Mouse (Mus musculus) heart, postnatal 0 days (tissue): Measurements from ENCODE around the gene Hlf. TPM values are rescaled to one million over a fixed set of nuclear protein-coding genes. Genes with fewer than 3 reads are reported as not detected.

ENCODE experiments used
- ATAC-seq: fragments of 200-750 bp; cut with Nextera tagmentation; 2 replicates; pipeline ENCODE4 v1.8.0; 2017; ENCODE audit warnings: low read depth, moderate number of reproducible peaks, moderate library complexity; ENCODE audit not compliant: insufficient read depth
- DNase-seq: peaks from one replicate; pipeline ENCODE4 v3.0.0-alpha.2; 2016; ENCODE audit warnings: low spot score
- H3K27ac ChIP-seq: fragments of 300-500 bp; sonication (generic); 2 replicates; pipeline ENCODE4 v1.5.1; 2014; ENCODE audit warnings: low read depth, mild to moderate bottlenecking
- H3K27me3 ChIP-seq: fragments of 300-500 bp; sonication (generic); 2 replicates; pipeline ENCODE4 v1.6.1; 2014; ENCODE audit warnings: low read length, mixed read lengths; ENCODE audit not compliant: control insufficient read depth, insufficient read depth
- H3K36me3 ChIP-seq: fragments of 300-500 bp; sonication (generic); replicated peaks from 2 replicates; pipeline ENCODE4 v1.6.1; 2014; ENCODE audit warnings: low read length, mixed read lengths; ENCODE audit not compliant: control insufficient read depth, insufficient read depth
- H3K4me1 ChIP-seq: fragments of 300-500 bp; sonication (generic); 2 replicates; pipeline ENCODE4 v1.6.1; 2014; ENCODE audit warnings: antibody characterized with exemption; ENCODE audit not compliant: control insufficient read depth, insufficient read depth
- H3K4me2 ChIP-seq: fragments of 300-500 bp; sonication (generic); 2 replicates; pipeline ENCODE4 v1.6.1; 2014; ENCODE audit warnings: low read depth, mild to moderate bottlenecking, low read length, moderate library complexity
- H3K4me3 ChIP-seq: fragments of 300-500 bp; sonication (generic); 2 replicates; pipeline ENCODE4 v1.5.1; 2014; ENCODE audit warnings: low read depth, low read length
- H3K9ac ChIP-seq: fragments of 300-500 bp; sonication (generic); replicated peaks from 2 replicates; pipeline ENCODE4 v1.6.1; 2014; ENCODE audit warnings: low read depth, low read length, mixed read lengths
- H3K9me3 ChIP-seq: fragments of 300-500 bp; sonication (generic); replicated peaks from 2 replicates; pipeline ENCODE4 v1.6.1; 2016; ENCODE audit warnings: low read length; ENCODE audit not compliant: control insufficient read depth
- CTCF ChIP-seq: IDR thresholded peaks from 2 replicates; pipeline ENCODE4 v1.5.1; 2016; ENCODE audit warnings: antibody characterized with exemption, control low read depth, low read depth
- EP300 ChIP-seq: IDR thresholded peaks from 2 replicates; pipeline ENCODE4 v1.6.1; 2016; ENCODE audit warnings: antibody characterized with exemption, low read depth
- WGBS: fragments of 180-500 bp; shearing (Covaris S2); extraction: QIAGEN DNeasy Blood & Tissue Kit; methylation state at CpG from one replicate; pipeline ENCODE4 v1.1.7; 2014; 5-methylcytosine and 5-hydroxymethylcytosine counted together
- polyA plus RNA-seq: library from polyadenylated mRNA; unstranded; fragments of >200 nt; fragmentation: Nextera tagmentation; extraction: Ambion mirVana; gene quantifications from 2 replicates; pipeline ENCODE4 v1.2.1, GENCODE M21; 2015
- total RNA-seq: library from RNA; depleted of rRNA; stranded (reverse); fragments of >200 nt; gene quantifications from 2 replicates; pipeline ENCODE4 v1.2.3, GENCODE M21; 2014; ENCODE audit warnings: low replicate concordance

The Hlf gene
- total and polyA plus RNA-seq, 2 experiments from 2014 or later: 7.0 to 7.6 TPM

GRCm38 (mm10) chr11:90349486-90350152 lies 41.1 kb downstream of the Hlf start:
- TF ChIP-seq CTCF (no peak), EP300 (no peak)
- Histone ChIP-seq H3K9me3 (no peaks in the 10 kb centered on the region), H3K9ac (no peak overlapping the region), H3K4me2 (no peak overlapping the region), H3K4me3 (no peak overlapping the region), H3K4me1 (peaks cover 10% of the 10 kb centered on the region; the same call in 1 of the 2 replicates), H3K36me3 (no peaks in the 10 kb centered on the region), H3K27ac (no peak overlapping the region), H3K27me3 (no peaks in the 10 kb centered on the region)
- ATAC-seq: no peak
- WGBS: 88% methylated on average over 6 of the region's 6 CpGs
- DNase-seq: no peak

- Histone ChIP-seq H3K4me3 (no peak overlapping the region), H3K36me3 (no peaks in the 10 kb centered on the region), H3K9ac (no peak overlapping the region), H3K27ac (no peak overlapping the region), H3K4me2 (no peak overlapping the region), H3K9me3 (no peaks in the 10 kb centered on the region), H3K4me1 (peaks cover 10% of the 10 kb centered on the region; the same call in 1 of the 2 replicates), H3K27me3 (no peaks in the 10 kb centered on the region)
- no peak for TF ChIP-seq CTCF
- no peak for TF ChIP-seq EP300
- ATAC-seq (no peak), DNase-seq (no peak)
- 67% methylated on average over 13 of the region's 13 CpGs for WGBS
Observed at GRCm38 (mm10) chr11:90347667-90348459, 42.8 kb downstream of the Hlf start.

- no peak overlapping the region for H3K9ac ChIP-seq
- no peaks in the 10 kb centered on the region for H3K27me3 ChIP-seq
- H3K36me3 ChIP-seq: peaks cover 1% of the 10 kb centered on the region; the same call in 1 of the 2 replicates
- TF ChIP-seq CTCF (no peak), EP300 (no peak)
- ATAC-seq: no peak
- H3K9me3 ChIP-seq: no peaks in the 10 kb centered on the region
- H3K4me2 ChIP-seq: no peak overlapping the region
- H3K4me1 ChIP-seq: 0 out of 2 replicates have a peak, but pooled peaks cover 3% of the 10 kb centered on the region
- 86% methylated on average over 11 of the region's 11 CpGs for WGBS
- no peak overlapping the region for H3K4me3 ChIP-seq
- no peak overlapping the region for H3K27ac ChIP-seq
- DNase-seq: no peak
Observed at GRCm38 (mm10) chr11:90345746-90346145, 44.9 kb downstream of the Hlf start.

GRCm38 (mm10) chr11:90342858-90343257 lies 47.8 kb downstream of the Hlf start:
- no peak overlapping the region for H3K4me2 ChIP-seq
- TF ChIP-seq CTCF (no peak), EP300 (no peak)
- H3K27ac ChIP-seq: no peak overlapping the region
- no peaks in the 10 kb centered on the region for H3K27me3 ChIP-seq
- DNase-seq: no peak
- WGBS: 84% methylated on average over 5 of the region's 5 CpGs
- no peaks in the 10 kb centered on the region for H3K4me1 ChIP-seq
- peaks cover 8% of the 10 kb centered on the region; the same call in 1 of the 2 replicates for H3K36me3 ChIP-seq
- no peaks in the 10 kb centered on the region for H3K9me3 ChIP-seq
- no peak for ATAC-seq
- H3K4me3 ChIP-seq: no peak overlapping the region
- H3K9ac ChIP-seq: no peak overlapping the region

GRCm38 (mm10) chr11:90342267-90342666 lies 48.4 kb downstream of the Hlf start:
- Histone ChIP-seq H3K27me3 (no peaks in the 10 kb centered on the region), H3K36me3 (peaks cover 8% of the 10 kb centered on the region; the same call in 1 of the 2 replicates), H3K9me3 (no peaks in the 10 kb centered on the region), H3K4me1 (no peaks in the 10 kb centered on the region), H3K9ac (no peak overlapping the region), H3K4me3 (no peak overlapping the region), H3K4me2 (no peak overlapping the region), H3K27ac (no peak overlapping the region)
- ATAC-seq (no peak), DNase-seq (no peak)
- TF ChIP-seq CTCF (no peak), EP300 (no peak)
- WGBS: 83% methylated on average over 5 of the region's 5 CpGs
